Mouse (Mus musculus) hematopoietic multipotent progenitor cell, adult 10-12 weeks (in vitro differentiated cells): ENCODE measurements around the gene Mrvi1. TPM values are rescaled to one million over a fixed set of nuclear protein-coding genes. Genes with fewer than 3 reads are reported as not detected.

Experiments
- polyA plus RNA-seq: library from polyadenylated mRNA; stranded (reverse); fragments of >175 nt; gene quantifications from 2 replicates; pipeline ENCODE4 v1.2.3, GENCODE M21; 2012; ENCODE audit warnings: low replicate concordance

The Mrvi1 gene
- polyA plus RNA-seq: 0.82 and 5.8 TPM in 2 replicates

GRCm38 (mm10) chr7:110982053-110982705 is at the start of gene Mrvi1:
Mrvi1 (minus strand) TSS chr7:110982461.

GRCm38 (mm10) chr7:111028281-111029045 is 46.2 kb upstream of the Mrvi1 start, which contains the start of gene Ctr9:
Ctr9 (plus strand) TSS chr7:111028951.

DNA sequence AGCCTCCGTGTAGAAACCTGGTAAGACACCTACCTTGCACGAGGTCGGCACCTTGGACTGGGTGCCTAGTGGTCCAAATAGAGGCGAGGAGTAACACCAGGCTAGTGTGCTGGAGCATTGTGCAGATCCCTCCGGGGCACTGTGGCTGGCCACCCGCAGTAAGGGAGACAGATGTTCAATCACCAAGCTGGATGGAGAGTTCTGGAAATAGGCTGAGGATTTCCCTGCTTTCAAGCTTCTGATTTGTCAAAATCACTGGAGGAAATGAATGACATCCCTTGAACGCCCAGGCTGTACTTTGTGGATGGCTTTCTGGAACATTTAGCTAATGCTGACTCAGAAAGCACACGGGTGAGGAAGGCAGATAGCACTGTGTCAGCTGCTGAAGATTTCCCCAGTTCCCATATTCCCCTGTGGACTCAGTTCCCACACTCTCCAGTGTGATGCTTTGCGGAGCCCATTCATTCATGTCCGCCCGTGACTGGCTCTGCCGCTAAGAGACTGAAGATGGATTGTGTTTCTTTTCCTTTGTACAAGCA is 119.4 kb downstream of the Mrvi1 start, which contains the start of gene Lyve1:
Gene Lyve1, minus strand, starts transcription at position 489 of the 539 bp plus-strand sequence.

DNA sequence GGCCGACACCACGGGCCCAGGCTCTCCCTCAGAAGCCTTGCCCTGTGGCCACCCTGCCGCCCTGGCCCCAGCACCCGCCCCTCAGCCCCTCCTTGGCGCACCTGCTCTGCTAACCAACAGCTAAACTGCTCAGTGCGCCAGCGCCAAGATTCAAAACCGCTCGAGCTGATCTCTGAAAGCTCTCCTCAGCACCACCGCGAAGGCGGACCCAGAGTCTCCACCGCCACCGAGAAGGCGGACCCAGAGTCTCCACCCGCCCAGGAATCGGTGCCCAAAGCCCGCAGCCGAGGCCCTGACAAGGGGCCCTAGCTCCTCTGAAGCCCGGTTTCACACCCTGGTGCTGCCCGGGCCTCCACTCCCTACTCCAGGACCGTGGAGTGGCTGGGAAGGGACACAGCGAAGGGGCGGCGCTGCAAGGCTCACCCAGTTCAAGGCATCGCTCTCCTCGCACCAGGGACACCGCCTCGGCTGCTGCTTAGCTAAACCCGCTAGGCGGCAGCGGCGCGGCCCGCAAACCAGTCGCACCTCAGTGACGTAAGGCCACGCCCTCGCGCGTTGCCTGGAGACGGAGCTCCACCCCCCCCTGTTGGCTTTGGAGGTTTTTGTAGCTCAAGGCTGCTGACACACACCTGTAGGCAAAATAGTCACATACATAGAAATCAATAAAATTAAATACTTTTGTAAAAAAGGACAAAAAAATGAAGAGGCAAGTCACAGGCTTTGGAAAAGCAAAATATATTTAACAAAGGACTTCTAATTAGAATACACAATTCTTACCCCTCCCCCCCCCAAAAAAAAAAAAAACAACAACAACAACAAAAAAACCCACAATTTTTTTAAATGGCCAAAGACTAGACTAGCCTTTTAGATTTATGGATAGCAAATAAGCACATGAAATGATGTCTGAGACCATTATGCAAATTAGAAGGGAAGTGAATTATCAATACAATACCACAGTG is 138.1 kb downstream of the Mrvi1 start, which contains the start of gene Rnf141:
Gene Rnf141, minus strand, starts transcription at position 542 of the 959 bp plus-strand sequence.

Other genes starting within 250 kb of the Mrvi1 start
- gene Ampd3, start 214.3 kb downstream of the Mrvi1 start, polyA plus RNA-seq: 9.8 and 17.2 TPM in 2 replicates
- gene Rnf141, start 138.0 kb downstream of the Mrvi1 start, polyA plus RNA-seq: 2.3 and 2.9 TPM in 2 replicates
- gene Lyve1, start 119.2 kb downstream of the Mrvi1 start, polyA plus RNA-seq: 0.05 TPM in 1 of 2 replicates, not detected in the other
- gene Ctr9, start 46.5 kb upstream of the Mrvi1 start, polyA plus RNA-seq: 5.6 and 9.5 TPM in 2 replicates
- 1,094 and 1,163 TPM in 2 replicates for gene Eif4g2, start 100.6 kb upstream of the Mrvi1 start, polyA plus RNA-seq